Mouse (Mus musculus): ENCODE measurements around the gene Chd1.

Chd1 gene

DNA sequence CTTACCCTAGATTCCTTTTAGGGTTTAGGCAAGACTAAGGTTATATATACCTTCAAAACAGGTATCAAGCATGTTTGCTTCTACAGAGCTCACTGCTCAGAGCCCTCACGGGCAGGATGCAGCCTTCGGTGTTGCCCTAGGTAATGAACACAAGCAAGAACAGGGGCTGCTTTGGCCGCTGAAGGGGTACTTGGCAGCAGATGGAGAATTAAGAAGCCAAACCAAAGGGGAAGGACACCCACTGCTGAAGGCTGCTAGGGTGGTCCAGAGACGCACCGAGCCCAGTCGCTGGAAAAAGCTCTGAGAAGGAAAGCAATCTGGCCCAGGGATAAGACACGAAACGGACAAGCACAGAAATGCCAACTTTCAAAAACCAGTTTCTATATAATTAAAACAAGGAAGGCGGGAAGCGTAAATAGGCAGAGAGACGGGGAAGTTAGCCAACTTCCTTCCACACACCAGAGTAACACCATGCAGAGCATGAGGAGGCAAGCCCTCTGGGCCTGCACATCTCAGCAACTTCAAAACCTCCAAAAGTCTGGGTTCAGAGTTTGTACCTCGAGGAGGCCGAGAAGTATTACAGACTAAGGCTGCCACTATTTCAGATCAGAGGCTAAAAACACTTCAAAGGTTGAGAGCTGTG, 107.5 kb downstream of the Chd1 start:
- DNase-seq (ENCODE audit: low spot score in 2 of 2) = no peak

DNA sequence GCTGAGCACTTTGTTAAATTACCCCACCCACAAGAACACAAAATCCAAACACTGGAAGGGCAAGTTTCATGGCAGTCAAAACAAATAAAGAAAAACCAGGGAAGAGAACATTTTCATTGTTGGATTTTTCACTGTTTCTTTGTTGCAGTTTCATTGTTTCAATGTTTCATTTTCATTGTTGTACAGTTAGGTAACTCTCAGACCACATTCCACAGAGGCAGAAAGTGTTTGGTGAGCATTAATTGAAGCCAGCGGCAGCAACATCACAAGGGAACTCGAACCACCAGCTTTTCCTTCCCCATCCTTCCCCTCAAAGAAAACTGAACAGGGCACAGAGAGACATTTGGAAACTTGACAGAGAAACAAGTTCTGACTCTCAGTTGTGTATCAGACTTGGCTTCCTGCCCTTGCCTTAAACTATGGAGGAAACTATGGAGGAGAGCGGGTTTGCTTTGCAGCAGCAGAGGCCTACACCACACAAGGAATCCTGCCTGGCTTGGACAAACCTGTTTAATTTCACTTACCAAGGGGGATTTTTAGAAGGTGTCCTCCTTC, 109.0 kb downstream of the Chd1 start:
- no peak for DNase-seq (ENCODE audit: low spot score in 2 of 2)

DNA sequence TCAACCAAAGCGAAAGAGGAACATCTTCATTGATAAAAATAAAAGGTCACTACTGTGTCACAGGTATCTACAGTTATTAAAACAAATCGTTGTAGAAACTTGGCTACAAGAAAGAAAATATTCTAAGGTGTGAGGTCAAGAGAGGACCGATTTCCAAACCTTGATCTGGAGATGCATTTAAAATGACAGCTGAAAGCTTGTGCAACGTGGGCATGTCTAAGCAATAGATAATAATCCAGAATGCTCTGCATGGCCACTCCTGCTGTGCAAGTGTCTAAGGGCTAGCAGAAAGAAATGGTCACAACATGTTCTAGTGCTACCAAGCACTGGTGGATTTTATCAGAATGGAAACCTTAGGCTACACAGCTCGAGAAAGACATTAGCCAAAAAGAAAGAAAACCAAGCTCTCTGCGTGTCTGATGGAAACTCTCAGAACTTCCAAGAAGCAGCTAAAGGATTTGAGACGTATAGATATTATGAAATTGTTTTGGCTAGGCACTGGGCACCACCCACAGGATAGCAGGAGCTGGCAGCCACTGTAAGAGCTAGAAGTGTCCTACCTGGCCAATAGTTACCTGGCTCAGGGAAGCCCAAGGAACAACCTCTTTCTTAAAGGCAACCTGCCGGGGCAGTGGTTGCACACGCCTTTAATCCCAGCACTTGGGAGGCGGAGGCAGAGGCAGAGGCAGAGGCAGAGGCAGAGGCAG, 110.7 kb downstream of the Chd1 start:
- DNase-seq (ENCODE audit: low spot score in 2 of 2) = no peak

DNA sequence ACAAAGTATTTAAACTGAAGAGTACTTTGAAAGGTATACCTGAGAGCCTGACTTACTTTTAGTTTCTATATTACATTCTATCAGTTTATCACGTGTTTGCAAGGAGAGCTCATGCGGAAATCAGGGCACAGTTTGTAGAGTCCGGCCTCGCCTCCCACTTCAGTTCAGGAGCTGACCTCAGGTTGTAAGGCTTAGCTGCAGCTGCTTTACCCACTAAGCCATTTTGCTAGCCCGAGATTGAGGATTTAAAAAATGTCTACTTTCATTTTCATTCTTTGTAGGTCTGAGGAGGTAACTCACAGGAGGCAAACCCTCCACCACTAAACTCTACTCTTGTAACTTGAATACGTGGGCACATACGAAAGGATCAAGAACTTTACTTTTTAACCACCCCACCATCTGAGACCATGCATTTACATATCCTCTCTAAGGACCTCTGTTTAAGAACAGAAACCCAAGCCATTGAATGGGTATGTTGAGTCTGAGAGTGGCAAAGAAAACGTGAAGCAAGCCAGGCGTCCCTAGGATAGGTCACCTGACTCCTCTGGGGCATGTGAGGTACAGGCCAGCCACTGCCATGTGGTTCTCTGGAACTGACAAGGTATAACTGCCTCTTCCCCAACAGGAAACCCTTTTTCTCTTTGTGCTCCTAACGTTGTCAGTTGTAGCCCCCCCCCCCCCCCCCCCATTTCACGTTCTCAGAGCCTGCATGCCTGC, 111.8 kb downstream of the Chd1 start:
- DNase-seq (ENCODE audit: low spot score in 2 of 2) = no peak

DNA sequence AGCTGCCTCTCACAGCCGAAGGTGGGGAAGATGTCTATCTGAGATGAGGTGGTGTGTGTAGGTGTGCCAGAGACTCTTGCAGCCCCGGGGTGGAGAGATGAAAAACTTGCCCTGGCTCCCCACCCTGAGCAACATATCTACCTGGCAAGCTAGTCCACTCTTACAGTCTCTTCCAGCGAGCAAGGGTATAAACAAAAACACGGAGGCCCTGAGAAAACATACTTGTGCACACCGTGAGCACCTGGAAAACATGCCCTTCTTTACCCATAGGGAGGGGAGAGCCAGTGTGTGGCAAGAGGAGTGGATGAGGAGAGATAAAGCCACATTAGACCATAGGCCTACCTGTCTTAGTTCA, 112.3 kb downstream of the Chd1 start:
- no peak for DNase-seq (ENCODE audit: low spot score in 2 of 2)

DNA sequence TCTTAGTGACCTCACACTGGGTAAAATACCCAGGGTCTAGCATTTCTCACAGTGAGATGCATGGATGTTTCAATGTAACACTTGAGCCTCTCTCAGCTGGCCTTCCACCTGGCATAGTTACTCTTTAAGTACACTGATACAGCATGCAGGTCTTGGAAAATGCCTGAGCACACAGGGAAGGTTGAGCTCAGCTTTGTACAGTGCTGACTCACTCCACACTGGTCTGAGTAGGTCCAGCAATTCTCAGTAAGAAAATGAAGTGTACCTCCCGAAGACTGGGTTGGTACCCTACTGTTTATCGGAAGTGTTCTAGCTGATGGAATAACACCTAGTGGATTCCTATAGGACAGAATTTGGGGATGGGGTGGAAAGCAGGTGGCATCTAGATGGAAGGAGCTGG, 112.9 kb downstream of the Chd1 start:
- no peak for DNase-seq (ENCODE audit: low spot score in 2 of 2)

DNA sequence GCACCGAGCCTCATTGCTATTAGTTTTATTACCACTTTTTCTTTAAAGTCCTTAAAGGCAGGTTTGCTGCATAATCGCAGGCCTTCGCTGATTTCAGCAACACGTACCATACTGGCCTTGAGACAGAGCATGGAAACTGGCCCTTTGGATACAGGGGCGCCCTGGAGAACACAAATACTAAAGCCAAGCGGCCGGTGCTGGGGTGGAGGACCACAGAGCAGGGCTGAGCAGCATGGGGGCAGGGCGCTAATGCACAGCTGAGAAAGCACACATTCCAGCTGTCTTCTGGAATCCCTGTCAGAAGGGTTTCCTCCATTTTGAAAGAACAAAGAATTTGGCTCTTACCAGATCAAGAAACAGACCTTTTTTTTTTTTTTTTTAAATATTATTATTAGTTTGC, 113.6 kb downstream of the Chd1 start:
- no peak for DNase-seq (ENCODE audit: low spot score in 2 of 2)

DNA sequence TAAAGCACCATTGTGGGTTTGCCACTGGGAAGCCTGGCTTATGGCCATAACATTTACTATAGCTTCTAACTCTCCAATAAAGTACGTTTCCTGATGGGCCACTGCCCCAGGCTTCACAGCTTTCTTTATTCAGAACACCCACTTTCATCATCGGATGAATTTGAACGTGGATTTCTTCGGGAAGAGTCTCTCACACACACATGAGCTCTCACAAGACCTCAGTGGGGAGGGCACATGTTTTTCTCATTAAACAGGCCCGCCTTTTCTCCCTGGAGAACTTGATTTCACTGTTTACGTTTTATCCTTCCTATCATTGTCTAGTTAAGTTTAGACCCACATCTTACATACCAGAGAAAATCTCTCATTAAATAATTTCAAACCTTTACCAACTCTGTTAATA, 115.4 kb downstream of the Chd1 start:
- DNase-seq (ENCODE audit: low spot score in 2 of 2) = no peak

DNA sequence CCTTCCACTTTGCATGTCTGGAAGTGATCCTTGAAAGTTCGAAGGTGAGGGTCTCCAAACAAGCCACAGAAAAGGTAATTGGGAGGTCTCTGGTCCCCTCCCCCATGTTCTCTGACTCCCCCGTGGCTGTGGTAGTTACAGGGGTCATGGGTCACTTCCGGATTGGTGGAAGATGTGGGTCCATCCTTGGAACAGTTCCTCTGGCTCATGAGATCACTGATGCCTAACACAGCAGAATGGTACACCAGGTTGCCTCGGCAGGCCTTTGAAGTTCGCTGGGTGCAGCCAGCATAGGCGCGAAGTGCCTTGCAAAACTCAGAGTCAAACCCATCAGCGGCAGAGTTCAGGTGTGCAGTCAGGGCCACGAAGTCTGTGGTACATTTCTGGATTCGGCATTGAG, 116.0 kb downstream of the Chd1 start:
- DNase-seq (ENCODE audit: low spot score in 2 of 2) = no peak

DNA sequence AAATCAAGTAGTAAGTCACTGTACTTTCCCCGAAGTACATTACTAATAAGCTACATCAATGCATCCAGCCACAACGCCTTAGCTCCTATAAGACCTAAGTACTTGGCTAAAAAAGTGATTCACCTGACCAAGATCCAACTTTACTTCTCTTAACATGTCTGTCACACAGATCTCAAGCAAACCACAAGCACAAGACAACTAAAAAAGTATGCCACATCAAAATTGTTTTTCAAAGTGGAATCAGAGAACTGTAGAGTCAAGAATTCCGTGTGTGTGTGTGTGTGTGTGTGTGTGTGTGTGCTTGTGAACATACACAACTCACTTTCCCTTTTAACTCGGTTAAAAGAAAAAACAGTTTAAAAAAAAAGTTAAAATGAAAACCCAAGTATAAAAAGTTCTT, 116.9 kb downstream of the Chd1 start:
- DNase-seq (ENCODE audit: low spot score in 2 of 2) = no peak

All from urinary bladder, adult 18-20 months (tissue).